ENCODE assay signal across 9 mouse cellular contexts in the genomic region with DNA sequence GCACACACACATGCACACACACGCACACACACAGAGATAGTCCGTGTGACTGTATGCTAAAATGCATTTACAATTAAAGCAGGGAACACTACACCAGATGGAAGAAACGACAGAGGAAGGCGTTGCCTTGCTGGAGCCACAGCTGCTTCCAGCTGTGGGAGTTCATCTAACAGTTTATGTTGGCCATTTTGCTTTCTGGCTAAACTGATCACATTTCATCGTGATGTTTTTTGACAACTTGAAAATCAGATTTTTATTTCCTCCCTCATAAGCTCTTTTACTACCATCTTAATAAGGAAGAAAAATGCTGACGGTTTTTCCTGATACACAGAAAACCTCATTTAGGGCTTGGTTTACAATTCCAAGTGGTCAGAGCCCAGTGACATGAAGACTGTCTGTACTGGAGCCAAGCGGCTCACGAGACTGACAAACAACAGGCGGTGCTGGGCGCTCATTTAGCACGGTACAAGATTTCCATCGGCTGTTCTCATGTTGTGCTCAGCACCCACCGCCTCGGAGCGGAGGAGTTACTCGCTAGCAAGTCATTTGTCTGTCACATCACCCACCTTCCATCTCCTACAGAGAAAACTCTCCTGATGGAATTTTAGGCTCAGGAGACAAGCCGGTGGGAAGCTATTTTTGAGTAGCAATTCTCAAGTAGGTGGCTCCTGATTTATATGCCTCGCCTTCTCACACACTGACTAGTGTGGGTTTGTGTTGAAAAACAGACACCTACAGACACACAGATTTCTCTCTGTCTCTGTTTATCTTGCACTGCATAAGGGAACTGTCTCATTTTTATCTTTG. TPM values are rescaled to one million over a fixed set of nuclear protein-coding genes. Genes with fewer than 3 reads are reported as not detected.
A peak's percentile ranks its signal among the peaks of the same experiment; 100 is the strongest.
DNase-seq lines count a peak whose midpoint lies in the region; ATAC-seq and TF ChIP-seq lines count a peak whose summit lies in the region.
"Had no signal": no experiment of that assay in that cellular context is flagged by ENCODE, and none has a peak within 500 bp of the region (broad histone marks: within the 10 kb centered on the region; RNA-seq: fewer than 3 reads in every experiment).

No protein-coding gene starts in this region.

- H3K27me3 ChIP-seq in forebrain, postnatal 0 days (ENCODE audit: insufficient read depth, low read length), result no peaks in the 10 kb centered on the region
- no peaks in the 10 kb centered on the region for H3K27me3 ChIP-seq in hindbrain, postnatal 0 days (ENCODE audit: insufficient read depth, low read length)
- H3K27me3 ChIP-seq: CH12.LX had no signal

- H3K9me3 ChIP-seq in forebrain, postnatal 0 days (ENCODE audit: low read length), result no peaks in the 10 kb centered on the region
- no peaks in the 10 kb centered on the region for H3K9me3 ChIP-seq in hindbrain, postnatal 0 days (ENCODE audit: low read length)

- H3K4me1 ChIP-seq in forebrain, postnatal 0 days (ENCODE audit: insufficient read depth), result peaks cover 31% of the 10 kb centered on the region
- peaks cover 21% of the 10 kb centered on the region for H3K4me1 ChIP-seq in hindbrain, postnatal 0 days (ENCODE audit: insufficient read depth, low read length)

- peak overlapping the region; percentile 39 for H3K9ac ChIP-seq in forebrain, postnatal 0 days
- no peak overlapping the region for H3K9ac ChIP-seq in hindbrain, postnatal 0 days (replicated peaks; ENCODE audit: low read length)

- no peak overlapping the region for H3K4me3 ChIP-seq in forebrain, postnatal 0 days (ENCODE audit: low read depth, low read length)
- H3K4me3 ChIP-seq in hindbrain, postnatal 0 days (ENCODE audit: low read length), result no peak overlapping the region

- peak; percentile 52 for DNase-seq in gastrocnemius, postnatal 14 days
- no peak for DNase-seq in gastrocnemius, postnatal 36 days
- DNase-seq in forebrain, postnatal 0 days, result peak; percentile 78
- DNase-seq in hindbrain, postnatal 0 days (ENCODE audit: low spot score), result peak; percentile 62
- peak; percentile 77 to 78 for DNase-seq in left cerebral cortex, postnatal 36 days (ENCODE audit: low spot score in 2 of 2)
- DNase-seq in right cerebral cortex, postnatal 10 days (ENCODE audit: low spot score in 2 of 2), result peak; percentile 81 to 90
- DNase-seq in spleen, postnatal 4 days (ENCODE audit: low spot score in 2 of 2), result no peak
- no peak for DNase-seq in cerebellum, adult 11-12 months

- H3K36me3 ChIP-seq in forebrain, postnatal 0 days (ENCODE audit: insufficient read depth), result no peaks in the 10 kb centered on the region
- no peaks in the 10 kb centered on the region for H3K36me3 ChIP-seq in hindbrain, postnatal 0 days (ENCODE audit: insufficient read depth, low read length)

- intact Hi-C loops in gastrocnemius, postnatal 14 days (cut with DNase I; ENCODE audit: low total_unique reads), result no loop called here
- intact Hi-C loops in gastrocnemius, postnatal 36 days (cut with DNase I), result no loop called here
- intact Hi-C loops in left cerebral cortex, postnatal 36 days (cut with DNase I), result loop anchor here (1.0 to 10.0 kb wide), 2 partner anchors 101 to 465 kb away; a partner anchor contains a TSS

- peak; percentile 76 for ATAC-seq in forebrain, postnatal 0 days
- ATAC-seq in hindbrain, postnatal 0 days, result peak; percentile 60; the same call in 1 of the 2 replicates

- WGBS in forebrain, postnatal 0 days, result 23% methylated on average over 18 of the region's 18 CpGs
- 27% methylated on average over 18 of the region's 18 CpGs for WGBS in hindbrain, postnatal 0 days

- TF ChIP-seq CTCF in forebrain, postnatal 0 days (IDR thresholded peaks at IDR 0.05; ENCODE audit: low read depth), result no peak
- TF ChIP-seq CTCF in hindbrain, postnatal 0 days (IDR thresholded peaks at IDR 0.05; ENCODE audit: low read depth), result no peak

- peak overlapping the region; percentile 39 for H3K4me2 ChIP-seq in forebrain, postnatal 0 days (ENCODE audit: low read depth)
- H3K4me2 ChIP-seq in hindbrain, postnatal 0 days (ENCODE audit: low read depth, low read length), result peak overlapping the region; percentile 25

- peak overlapping the region; percentile 80 for H3K27ac ChIP-seq in forebrain, postnatal 0 days (ENCODE audit: low read depth, low read length)
- H3K27ac ChIP-seq in hindbrain, postnatal 0 days, result peak overlapping the region; percentile 48; the same call in 1 of the 2 replicates

RNA-seq across cellular contexts. Expression of a gene that starts 17.2 kb away (rescaled TPM):
- total RNA-seq in gastrocnemius, postnatal 14 days (2021), result 1 to 10 TPM; 4.2 to 7.9 TPM
- total RNA-seq in gastrocnemius, postnatal 36 days (2021), result 1 to 10 TPM; 4.9 to 5.1 TPM
- 0.24 and 0.77 TPM in 2 replicates for total RNA-seq in forebrain, postnatal 0 days (2014; rRNA removed)
- polyA plus RNA-seq in forebrain, postnatal 0 days (2015; fragmentation: Nextera tagmentation; extraction: Ambion mirVana), result 4.8 and 6.0 TPM in 2 replicates
- 5.3 and 9.6 TPM in 2 replicates for total RNA-seq in hindbrain, postnatal 0 days (2014; rRNA removed)
- polyA plus RNA-seq in hindbrain, postnatal 0 days (2015; fragmentation: Nextera tagmentation; extraction: Ambion mirVana), result 5.7 and 6.2 TPM in 2 replicates
- 1 to 10 TPM in 1 of 2 experiments, under 1 TPM in 1; 0.77 to 1.4 TPM for total RNA-seq in left cerebral cortex, postnatal 36 days (2021)

Comparison
In these comparisons a context has a peak if more than half of its experiments do, and no peak if none do; other contexts are left out.
1. DNase-seq: peak in gastrocnemius, postnatal 14 days (single experiment), forebrain, postnatal 0 days (single experiment), hindbrain, postnatal 0 days (single experiment), left cerebral cortex, postnatal 36 days (2 of 2) and right cerebral cortex, postnatal 10 days (2 of 2); none in gastrocnemius, postnatal 36 days (0 of 2), spleen, postnatal 4 days (0 of 2) and cerebellum, adult 11-12 months (single experiment).